Mouse (Mus musculus): Measurements from ENCODE around the gene Mtcl1. TPM values are rescaled to one million over a fixed set of nuclear protein-coding genes. Genes with fewer than 3 reads are reported as not detected.

Gene Mtcl1
- total and polyA plus RNA-seq, 2 experiments from 2014 or later: 0.57 to 5.6 TPM

- H3K9me3 ChIP-seq (replicated peaks; ENCODE audit: control insufficient read depth, low read length): no peaks in the 10 kb centered on the region
- ATAC-seq (ENCODE audit: insufficient read depth, low read depth) (no peak), DNase-seq (ENCODE audit: low spot score) (no peak)
- no peak overlapping the region for H3K9ac ChIP-seq (replicated peaks; ENCODE audit: low read depth, low read length)
- H3K4me3 ChIP-seq (ENCODE audit: low read depth, low read length): no peak overlapping the region
- H3K4me1 ChIP-seq (ENCODE audit: control insufficient read depth, insufficient read depth): no peaks in the 10 kb centered on the region
- no peak overlapping the region for H3K4me2 ChIP-seq (ENCODE audit: low read depth, low read length)
- no peaks in the 10 kb centered on the region for H3K27me3 ChIP-seq (ENCODE audit: control insufficient read depth, insufficient read depth, low read length)
- TF ChIP-seq EP300 (IDR thresholded peaks at IDR 0.05; ENCODE audit: low read depth) (no peak), CTCF (IDR thresholded peaks at IDR 0.05; ENCODE audit: low read depth) (no peak)
- 62% methylated on average over 12 of the region's 12 CpGs for WGBS
- no peak overlapping the region for H3K27ac ChIP-seq (ENCODE audit: low read depth)
- H3K36me3 ChIP-seq (replicated peaks; ENCODE audit: control insufficient read depth, insufficient read depth, low read length): no peaks in the 10 kb centered on the region
Measured at GRCm38 (mm10) chr17:66412155-66412970, 37.2 kb downstream of the Mtcl1 start.

DNA sequence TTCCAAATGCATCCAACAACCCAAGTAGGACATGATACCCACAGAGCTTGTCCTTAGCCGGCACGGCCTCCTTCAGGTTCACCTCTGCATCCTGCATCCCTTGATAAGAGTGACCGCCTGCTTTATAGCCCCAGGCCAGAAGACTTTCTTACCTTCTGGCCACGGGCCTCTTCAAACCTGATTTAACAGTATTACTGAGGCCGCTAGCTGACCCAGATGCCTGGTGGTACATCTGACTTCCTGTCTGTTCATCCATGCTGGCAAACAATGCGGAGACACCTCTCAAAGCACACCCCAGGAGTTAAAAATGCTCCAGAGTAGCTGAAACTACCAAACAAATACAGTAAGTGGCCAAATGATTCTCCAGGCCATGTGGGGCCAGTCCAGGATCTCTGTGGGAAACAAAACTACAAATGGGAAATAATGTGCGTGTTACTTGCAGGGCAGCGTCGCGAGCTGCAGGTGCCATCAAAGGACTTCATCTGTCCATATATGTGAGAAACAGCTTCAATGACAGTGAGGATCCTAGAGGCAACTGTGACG, 38.6 kb downstream of the Mtcl1 start:
- Histone ChIP-seq H3K9me3 (replicated peaks; ENCODE audit: control insufficient read depth, low read length) (no peaks in the 10 kb centered on the region), H3K4me1 (ENCODE audit: control insufficient read depth, insufficient read depth) (no peaks in the 10 kb centered on the region), H3K4me3 (ENCODE audit: low read depth, low read length) (no peak overlapping the region), H3K4me2 (ENCODE audit: low read depth, low read length) (no peak overlapping the region), H3K9ac (replicated peaks; ENCODE audit: low read depth, low read length) (no peak overlapping the region), H3K27me3 (ENCODE audit: control insufficient read depth, insufficient read depth, low read length) (no peaks in the 10 kb centered on the region), H3K27ac (ENCODE audit: low read depth) (no peak overlapping the region), H3K36me3 (replicated peaks; ENCODE audit: control insufficient read depth, insufficient read depth, low read length) (no peaks in the 10 kb centered on the region)
- DNase-seq (ENCODE audit: low spot score) (no peak), ATAC-seq (ENCODE audit: insufficient read depth, low read depth) (no peak)
- no peak for TF ChIP-seq EP300 (IDR thresholded peaks at IDR 0.05; ENCODE audit: low read depth)
- no peak for TF ChIP-seq CTCF (IDR thresholded peaks at IDR 0.05; ENCODE audit: low read depth)
- whole genome bisulfite sequencing: 82% methylated on average over 11 of the region's 11 CpGs

GRCm38 (mm10) chr17:66409070-66409605, 40.4 kb downstream of the Mtcl1 start:
- WGBS: 85% methylated on average over 9 of the region's 9 CpGs
- no peak overlapping the region for H3K4me3 ChIP-seq (ENCODE audit: low read depth, low read length)
- H3K4me2 ChIP-seq (ENCODE audit: low read depth, low read length): no peak overlapping the region
- no peak for DNase-seq (ENCODE audit: low spot score)
- TF ChIP-seq EP300 (IDR thresholded peaks at IDR 0.05; ENCODE audit: low read depth): no peak
- no peak for TF ChIP-seq CTCF (IDR thresholded peaks at IDR 0.05; ENCODE audit: low read depth)
- H3K9ac ChIP-seq (replicated peaks; ENCODE audit: low read depth, low read length): no peak overlapping the region
- H3K36me3 ChIP-seq (replicated peaks; ENCODE audit: control insufficient read depth, insufficient read depth, low read length): no peaks in the 10 kb centered on the region
- peaks cover 10% of the 10 kb centered on the region; the same call in 1 of the 2 replicates for H3K4me1 ChIP-seq (ENCODE audit: control insufficient read depth, insufficient read depth)
- no peaks in the 10 kb centered on the region for H3K9me3 ChIP-seq (replicated peaks; ENCODE audit: control insufficient read depth, low read length)
- H3K27ac ChIP-seq (ENCODE audit: low read depth): no peak overlapping the region
- ATAC-seq (ENCODE audit: insufficient read depth, low read depth): no peak
- H3K27me3 ChIP-seq (ENCODE audit: control insufficient read depth, insufficient read depth, low read length): no peaks in the 10 kb centered on the region

GRCm38 (mm10) chr17:66408400-66408799, 41.1 kb downstream of the Mtcl1 start:
- H3K4me1 ChIP-seq (ENCODE audit: control insufficient read depth, insufficient read depth): peaks cover 10% of the 10 kb centered on the region; the same call in 1 of the 2 replicates
- 92% methylated on average over 5 of the region's 5 CpGs for WGBS
- H3K27ac ChIP-seq (ENCODE audit: low read depth): no peak overlapping the region

GRCm38 (mm10) chr17:66407833-66408232, 41.7 kb downstream of the Mtcl1 start:
- ATAC-seq (ENCODE audit: insufficient read depth, low read depth): no peak
- Histone ChIP-seq H3K36me3 (replicated peaks; ENCODE audit: control insufficient read depth, insufficient read depth, low read length) (no peaks in the 10 kb centered on the region), H3K4me1 (ENCODE audit: control insufficient read depth, insufficient read depth) (peaks cover 10% of the 10 kb centered on the region; the same call in 1 of the 2 replicates), H3K9me3 (replicated peaks; ENCODE audit: control insufficient read depth, low read length) (no peaks in the 10 kb centered on the region), H3K4me3 (ENCODE audit: low read depth, low read length) (no peak overlapping the region), H3K27me3 (ENCODE audit: control insufficient read depth, insufficient read depth, low read length) (no peaks in the 10 kb centered on the region), H3K4me2 (ENCODE audit: low read depth, low read length) (no peak overlapping the region), H3K9ac (replicated peaks; ENCODE audit: low read depth, low read length) (no peak overlapping the region), H3K27ac (ENCODE audit: low read depth) (no peak overlapping the region)
- TF ChIP-seq CTCF (IDR thresholded peaks at IDR 0.05; ENCODE audit: low read depth): no peak
- TF ChIP-seq EP300 (IDR thresholded peaks at IDR 0.05; ENCODE audit: low read depth): no peak
- 62% methylated on average over 8 of the region's 8 CpGs for WGBS
- no peak for DNase-seq (ENCODE audit: low spot score)

More at GRCm38 (mm10) chr17:66408400-66408799, 41.1 kb downstream of the Mtcl1 start:
- no peaks in the 10 kb centered on the region for H3K9me3 ChIP-seq (replicated peaks; ENCODE audit: control insufficient read depth, low read length)
- H3K27me3 ChIP-seq (ENCODE audit: control insufficient read depth, insufficient read depth, low read length): no peaks in the 10 kb centered on the region
- H3K9ac ChIP-seq (replicated peaks; ENCODE audit: low read depth, low read length): no peak overlapping the region
- TF ChIP-seq EP300 (IDR thresholded peaks at IDR 0.05; ENCODE audit: low read depth) (no peak), CTCF (IDR thresholded peaks at IDR 0.05; ENCODE audit: low read depth) (no peak)
- DNase-seq (ENCODE audit: low spot score) (no peak), ATAC-seq (ENCODE audit: insufficient read depth, low read depth) (no peak)
- H3K4me3 ChIP-seq (ENCODE audit: low read depth, low read length): no peak overlapping the region
- H3K36me3 ChIP-seq (replicated peaks; ENCODE audit: control insufficient read depth, insufficient read depth, low read length): no peaks in the 10 kb centered on the region
- no peak overlapping the region for H3K4me2 ChIP-seq (ENCODE audit: low read depth, low read length)

All from heart, postnatal 0 days (tissue).